Mouse (Mus musculus): Measurements from ENCODE around the gene Ccdc175. TPM values are rescaled to one million over a fixed set of nuclear protein-coding genes. Genes with fewer than 3 reads are reported as not detected.

Gene Ccdc175
- polyA plus RNA-seq, 1 experiment from 2014 or later = 0.07 TPM

- no peak for DNase-seq (ENCODE audit: low spot score)
- H3K36me3 ChIP-seq (ENCODE audit: control insufficient read depth, insufficient read depth, low read length) = no peaks in the 10 kb centered on the region
- H3K4me2 ChIP-seq (ENCODE audit: low read depth, low read length, severe bottlenecking) = no peak overlapping the region
- WGBS = 85% methylated on average over 22 of the region's 23 CpGs
- H3K9ac ChIP-seq (ENCODE audit: low read length) = no peak overlapping the region
- no peak overlapping the region for H3K4me3 ChIP-seq (ENCODE audit: low read depth, low read length)
- no peak overlapping the region for H3K27ac ChIP-seq (ENCODE audit: low read depth, low read length)
- no peaks in the 10 kb centered on the region for H3K4me1 ChIP-seq (replicated peaks; ENCODE audit: control insufficient read depth, insufficient read depth, low read length)
- no peak for ATAC-seq (replicated peaks; ENCODE audit: low FRiP score)
- no peaks in the 10 kb centered on the region for H3K9me3 ChIP-seq (ENCODE audit: control insufficient read depth, low read length)
- H3K27me3 ChIP-seq (ENCODE audit: control insufficient read depth, insufficient read depth, low read length) = no peaks in the 10 kb centered on the region
Observed at GRCm38 (mm10) chr12:72115686-72116345, 69.0 kb downstream of the Ccdc175 start.

DNA sequence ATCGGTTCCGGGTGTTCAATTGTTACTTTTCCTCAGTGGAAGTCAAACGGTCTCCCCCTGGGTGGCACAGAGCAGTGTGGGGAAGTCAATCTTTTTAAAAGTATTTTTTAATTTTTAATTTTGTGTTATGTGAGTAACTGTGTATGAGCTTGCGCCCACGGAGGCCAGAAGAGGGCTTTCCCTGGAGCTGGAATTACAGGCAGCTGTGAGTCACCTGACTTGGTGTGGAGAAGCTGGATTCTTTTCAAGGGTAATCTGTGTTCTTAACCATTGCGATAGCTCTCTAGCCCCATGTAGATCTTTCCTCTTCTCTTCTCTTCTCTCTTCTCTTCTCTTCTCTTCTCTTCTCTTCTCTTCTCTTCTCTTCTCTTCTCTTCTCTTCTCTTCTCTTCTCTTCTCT, 69.7 kb downstream of the Ccdc175 start:
- Histone ChIP-seq H3K4me3 (ENCODE audit: low read depth, low read length) (no peak overlapping the region), H3K36me3 (ENCODE audit: control insufficient read depth, insufficient read depth, low read length) (no peaks in the 10 kb centered on the region), H3K27me3 (ENCODE audit: control insufficient read depth, insufficient read depth, low read length) (no peaks in the 10 kb centered on the region), H3K4me1 (replicated peaks; ENCODE audit: control insufficient read depth, insufficient read depth, low read length) (no peaks in the 10 kb centered on the region), H3K27ac (ENCODE audit: low read depth, low read length) (no peak overlapping the region), H3K4me2 (ENCODE audit: low read depth, low read length, severe bottlenecking) (no peak overlapping the region), H3K9me3 (ENCODE audit: control insufficient read depth, low read length) (no peaks in the 10 kb centered on the region), H3K9ac (ENCODE audit: low read length) (no peak overlapping the region)
- no peak for ATAC-seq (replicated peaks; ENCODE audit: low FRiP score)
- DNase-seq (ENCODE audit: low spot score) = no peak
- WGBS = 86% methylated on average over 6 of the region's 6 CpGs

DNA sequence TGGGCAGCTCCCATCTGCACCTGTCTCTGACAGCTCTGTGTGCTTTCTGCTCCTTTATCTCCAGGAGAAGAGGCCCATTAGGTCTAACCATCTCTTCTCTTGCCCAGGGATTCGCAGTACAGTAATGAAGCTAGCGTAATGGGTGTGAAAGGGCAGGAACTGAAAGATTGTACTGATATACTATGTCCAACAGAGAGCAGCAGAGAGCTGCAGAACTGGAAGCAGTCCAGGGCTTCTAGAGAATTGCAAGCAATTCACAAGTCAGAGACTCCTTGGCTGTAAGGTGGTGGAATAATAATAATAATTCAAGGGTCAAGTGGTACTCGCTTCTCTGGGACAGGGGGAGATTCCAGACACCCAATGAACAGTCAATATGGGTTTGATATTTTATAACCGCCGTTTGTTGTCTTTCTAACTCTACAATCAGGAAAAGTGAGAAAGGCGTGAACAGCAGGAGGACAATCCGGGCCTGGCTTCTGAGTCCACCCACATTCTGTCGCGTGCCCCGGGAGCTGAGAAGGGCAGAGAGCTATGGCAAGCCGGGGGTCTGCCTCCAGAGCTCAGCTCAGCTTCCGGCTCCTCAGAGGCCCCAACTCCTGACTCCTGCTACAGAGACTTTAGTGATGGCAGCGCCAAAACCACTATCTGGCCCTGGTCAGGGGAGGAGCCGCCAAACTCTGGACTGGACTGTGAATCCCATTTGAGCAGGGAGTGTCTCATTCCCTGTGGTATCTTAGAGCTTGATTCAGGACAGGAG, 80.1 kb downstream of the Ccdc175 start:
- Histone ChIP-seq H3K9me3 (ENCODE audit: control insufficient read depth, low read length) (no peaks in the 10 kb centered on the region), H3K4me1 (replicated peaks; ENCODE audit: control insufficient read depth, insufficient read depth, low read length) (no peaks in the 10 kb centered on the region), H3K4me2 (ENCODE audit: low read depth, low read length, severe bottlenecking) (no peak overlapping the region), H3K9ac (ENCODE audit: low read length) (no peak overlapping the region), H3K4me3 (ENCODE audit: low read depth, low read length) (no peak overlapping the region), H3K27ac (ENCODE audit: low read depth, low read length) (no peak overlapping the region), H3K36me3 (ENCODE audit: control insufficient read depth, insufficient read depth, low read length) (no peaks in the 10 kb centered on the region), H3K27me3 (ENCODE audit: control insufficient read depth, insufficient read depth, low read length) (no peaks in the 10 kb centered on the region)
- peak; percentile 44; the same call in 1 of the 2 replicates for ATAC-seq (replicated peaks; ENCODE audit: low FRiP score)
- DNase-seq (ENCODE audit: low spot score) = peak; percentile 64
- 36% methylated on average over 14 of the region's 14 CpGs for WGBS

- H3K27ac ChIP-seq (ENCODE audit: low read depth, low read length) = no peak overlapping the region
- H3K36me3 ChIP-seq (ENCODE audit: control insufficient read depth, insufficient read depth, low read length) = no peaks in the 10 kb centered on the region
- no peaks in the 10 kb centered on the region for H3K27me3 ChIP-seq (ENCODE audit: control insufficient read depth, insufficient read depth, low read length)
- no peak overlapping the region for H3K9ac ChIP-seq (ENCODE audit: low read length)
- no peaks in the 10 kb centered on the region for H3K4me1 ChIP-seq (replicated peaks; ENCODE audit: control insufficient read depth, insufficient read depth, low read length)
- WGBS = 85% methylated on average over 5 of the region's 5 CpGs
- 0 out of 2 replicates have a peak, but pooled peaks have one; percentile 33 for ATAC-seq (replicated peaks; ENCODE audit: low FRiP score)
- H3K4me2 ChIP-seq (ENCODE audit: low read depth, low read length, severe bottlenecking) = no peak overlapping the region
- H3K9me3 ChIP-seq (ENCODE audit: control insufficient read depth, low read length) = no peaks in the 10 kb centered on the region
- H3K4me3 ChIP-seq (ENCODE audit: low read depth, low read length) = no peak overlapping the region
- DNase-seq (ENCODE audit: low spot score) = peak; percentile 37
Observed at GRCm38 (mm10) chr12:72104027-72104426, 80.8 kb downstream of the Ccdc175 start.

- H3K9ac ChIP-seq (ENCODE audit: low read length) = no peak overlapping the region
- ATAC-seq (replicated peaks; ENCODE audit: low FRiP score) = no peak
- no peak overlapping the region for H3K27ac ChIP-seq (ENCODE audit: low read depth, low read length)
- 89% methylated on average over 6 of the region's 6 CpGs for WGBS
- peaks cover 3% of the 10 kb centered on the region for H3K36me3 ChIP-seq (ENCODE audit: control insufficient read depth, insufficient read depth, low read length)
- no peak overlapping the region for H3K4me3 ChIP-seq (ENCODE audit: low read depth, low read length)
- no peaks in the 10 kb centered on the region for H3K9me3 ChIP-seq (ENCODE audit: control insufficient read depth, low read length)
- DNase-seq (ENCODE audit: low spot score) = peak; percentile 14
- H3K4me2 ChIP-seq (ENCODE audit: low read depth, low read length, severe bottlenecking) = no peak overlapping the region
- no peaks in the 10 kb centered on the region for H3K4me1 ChIP-seq (replicated peaks; ENCODE audit: control insufficient read depth, insufficient read depth, low read length)
- no peaks in the 10 kb centered on the region for H3K27me3 ChIP-seq (ENCODE audit: control insufficient read depth, insufficient read depth, low read length)
Observed at GRCm38 (mm10) chr12:72102776-72103175, 82.1 kb downstream of the Ccdc175 start.

DNA sequence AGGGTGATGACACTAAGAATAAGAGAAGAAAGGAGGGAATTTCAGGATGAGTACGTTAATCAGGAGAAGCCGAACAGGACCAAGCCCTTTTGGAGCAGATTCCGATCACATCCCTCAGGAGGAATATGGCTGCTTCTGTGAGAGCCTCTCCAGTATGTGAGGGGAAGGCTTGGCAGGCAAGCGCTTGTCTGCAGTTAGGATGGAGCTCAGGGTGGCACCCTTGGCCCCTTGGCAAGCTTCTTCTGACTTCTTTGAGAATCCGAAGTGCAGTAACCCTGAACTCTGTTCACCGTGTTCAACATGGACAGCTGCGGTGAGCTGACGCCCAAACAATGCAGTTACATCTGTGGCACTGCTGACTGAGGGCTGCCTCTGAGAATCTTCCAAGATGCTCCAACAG, 87.9 kb downstream of the Ccdc175 start:
- ATAC-seq (replicated peaks; ENCODE audit: low FRiP score) (no peak), DNase-seq (ENCODE audit: low spot score) (no peak)
- whole genome bisulfite sequencing = 95% methylated on average over 8 of the region's 8 CpGs
- Histone ChIP-seq H3K9me3 (ENCODE audit: control insufficient read depth, low read length) (no peaks in the 10 kb centered on the region), H3K27ac (ENCODE audit: low read depth, low read length) (no peak overlapping the region), H3K4me2 (ENCODE audit: low read depth, low read length, severe bottlenecking) (no peak overlapping the region), H3K4me1 (replicated peaks; ENCODE audit: control insufficient read depth, insufficient read depth, low read length) (no peaks in the 10 kb centered on the region), H3K36me3 (ENCODE audit: control insufficient read depth, insufficient read depth, low read length) (peaks cover 17% of the 10 kb centered on the region), H3K9ac (ENCODE audit: low read length) (no peak overlapping the region), H3K27me3 (ENCODE audit: control insufficient read depth, insufficient read depth, low read length) (no peaks in the 10 kb centered on the region), H3K4me3 (ENCODE audit: low read depth, low read length) (no peak overlapping the region)

DNA sequence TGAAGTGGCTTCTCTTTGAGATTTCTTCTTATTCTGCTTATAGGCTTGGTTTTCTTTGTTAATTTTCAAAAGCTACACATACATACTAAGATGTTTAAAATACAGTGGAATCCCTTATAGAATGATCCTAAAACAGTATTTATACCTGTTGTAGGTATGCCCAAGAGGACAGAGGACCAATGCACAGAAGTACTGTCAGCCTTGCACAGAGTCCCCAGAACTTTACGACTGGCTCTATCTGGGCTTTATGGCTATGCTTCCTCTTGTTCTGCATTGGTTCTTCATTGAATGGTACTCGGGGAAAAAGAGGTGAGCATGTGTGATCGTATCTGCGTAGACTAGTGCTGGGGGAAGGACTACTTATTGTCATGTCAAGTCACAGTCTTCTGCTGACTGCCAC, 95.0 kb downstream of the Ccdc175 start:
- DNase-seq (ENCODE audit: low spot score) = no peak
- Histone ChIP-seq H3K9ac (ENCODE audit: low read length) (no peak overlapping the region), H3K27ac (ENCODE audit: low read depth, low read length) (no peak overlapping the region), H3K9me3 (ENCODE audit: control insufficient read depth, low read length) (no peaks in the 10 kb centered on the region), H3K27me3 (ENCODE audit: control insufficient read depth, insufficient read depth, low read length) (no peaks in the 10 kb centered on the region), H3K4me3 (ENCODE audit: low read depth, low read length) (no peak overlapping the region), H3K4me1 (replicated peaks; ENCODE audit: control insufficient read depth, insufficient read depth, low read length) (no peaks in the 10 kb centered on the region), H3K4me2 (ENCODE audit: low read depth, low read length, severe bottlenecking) (no peak overlapping the region), H3K36me3 (ENCODE audit: control insufficient read depth, insufficient read depth, low read length) (no peaks in the 10 kb centered on the region; the same call in 1 of the 2 replicates)
- WGBS = 96% methylated on average over 4 of the region's 4 CpGs
- ATAC-seq (replicated peaks; ENCODE audit: low FRiP score) = no peak

GRCm38 (mm10) chr12:72086166-72086825, 98.5 kb downstream of the Ccdc175 start:
- no peaks in the 10 kb centered on the region for H3K9me3 ChIP-seq (ENCODE audit: control insufficient read depth, low read length)
- H3K4me1 ChIP-seq (replicated peaks; ENCODE audit: control insufficient read depth, insufficient read depth, low read length) = peaks cover 6% of the 10 kb centered on the region; the same call in 1 of the 2 replicates
- DNase-seq (ENCODE audit: low spot score) = peak; percentile 58
- H3K27me3 ChIP-seq (ENCODE audit: control insufficient read depth, insufficient read depth, low read length) = no peaks in the 10 kb centered on the region
- peak overlapping the region; percentile 65 for H3K4me3 ChIP-seq (ENCODE audit: low read depth, low read length)
- peak overlapping the region; percentile 94 for H3K27ac ChIP-seq (ENCODE audit: low read depth, low read length)
- WGBS = under 1% methylated on average over 18 of the region's 18 CpGs
- H3K36me3 ChIP-seq (ENCODE audit: control insufficient read depth, insufficient read depth, low read length) = no peaks in the 10 kb centered on the region
- ATAC-seq (replicated peaks; ENCODE audit: low FRiP score) = no peak; the same call in 1 of the 2 replicates
- peak overlapping the region; percentile 59 for H3K4me2 ChIP-seq (ENCODE audit: low read depth, low read length, severe bottlenecking)
- H3K9ac ChIP-seq (ENCODE audit: low read length) = peak overlapping the region; percentile 88
